Mouse (Mus musculus): Measurements from ENCODE around the gene Triobp.

- TF ChIP-seq CTCF (IDR thresholded peaks at IDR 0.05; ENCODE audit: extremely low read depth, insufficient read depth, insufficient read length, insufficient replicate concordance) = no peak
- TF ChIP-seq POLR2A (IDR thresholded peaks at IDR 0.05; ENCODE audit: low read depth, low read length) = no peak
Measured at GRCm38 (mm10) chr15:79042721-79043491, 95.4 kb downstream of the Triobp start.

Measured in spleen, adult 2 months (tissue).